Mouse (Mus musculus): ENCODE data around the gene Adam19.

GRCm38 (mm10) chr11:46077732-46078375, 22.1 kb downstream of the Adam19 start:
- TF ChIP-seq POLR2A (IDR thresholded peaks at IDR 0.05; ENCODE audit: control insufficient read depth, low read depth, low read length): no peak
- no peak for TF ChIP-seq CTCF (IDR thresholded peaks at IDR 0.05; ENCODE audit: control insufficient read depth, insufficient read depth, insufficient replicate concordance, low read depth, low read length)
